Mouse (Mus musculus): ENCODE results near the gene Tenm2. TPM values are rescaled to one million over a fixed set of nuclear protein-coding genes. Genes with fewer than 3 reads are reported as not detected.

Gene Tenm2
- polyA plus RNA-seq, 1 experiment from 2014 or later = 0.12 TPM

- no peak for ATAC-seq
Measured at GRCm38 (mm10) chr11:37118058-37118457, 117.7 kb downstream of the Tenm2 start.

DNA sequence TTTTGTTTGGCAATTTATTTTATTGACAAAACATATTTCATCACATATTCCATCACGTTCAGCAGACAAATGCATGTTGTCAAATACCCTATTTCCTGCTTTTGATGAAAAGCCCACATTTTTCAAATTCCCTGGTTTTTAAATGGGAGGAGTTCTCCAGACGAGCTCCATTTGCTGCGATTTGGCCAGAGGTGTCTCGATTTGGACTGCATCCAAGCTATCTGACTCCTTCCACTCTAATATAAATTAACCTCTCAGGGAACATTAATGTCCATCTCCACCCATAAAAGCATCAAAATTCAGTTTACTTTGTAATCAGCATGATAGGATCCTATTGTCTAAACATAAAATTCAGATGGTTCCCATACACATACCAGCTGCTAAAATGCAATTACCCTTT lies 120.6 kb downstream of the Tenm2 start:
- H3K4me3 ChIP-seq (ENCODE audit: low read depth, low read length) = no peak overlapping the region
- H3K27ac ChIP-seq (ENCODE audit: low read depth, low read length) = no peak overlapping the region
- WGBS = 41% methylated on average over 4 of the region's 4 CpGs
- no peaks in the 10 kb centered on the region for H3K27me3 ChIP-seq (replicated peaks; ENCODE audit: control insufficient read depth, insufficient read depth, low read length)
- TF ChIP-seq CTCF (IDR thresholded peaks at IDR 0.05; ENCODE audit: low read depth) = no peak
- no peak overlapping the region for H3K4me2 ChIP-seq (replicated peaks; ENCODE audit: low read depth)
- no peak for ATAC-seq
- no peaks in the 10 kb centered on the region for H3K4me1 ChIP-seq (replicated peaks; ENCODE audit: control insufficient read depth, insufficient read depth, low read length)
- no peak overlapping the region for H3K9ac ChIP-seq (ENCODE audit: low read depth, low read length)
- H3K9me3 ChIP-seq (ENCODE audit: control insufficient read depth) = no peaks in the 10 kb centered on the region
- no peaks in the 10 kb centered on the region for H3K36me3 ChIP-seq (ENCODE audit: control insufficient read depth, insufficient read depth)

More at GRCm38 (mm10) chr11:37118058-37118457, 117.7 kb downstream of the Tenm2 start:
- Histone ChIP-seq H3K9ac (ENCODE audit: low read depth, low read length) (no peak overlapping the region), H3K4me3 (ENCODE audit: low read depth, low read length) (no peak overlapping the region), H3K27ac (ENCODE audit: low read depth, low read length) (no peak overlapping the region), H3K4me1 (replicated peaks; ENCODE audit: control insufficient read depth, insufficient read depth, low read length) (no peaks in the 10 kb centered on the region), H3K27me3 (replicated peaks; ENCODE audit: control insufficient read depth, insufficient read depth, low read length) (no peaks in the 10 kb centered on the region), H3K36me3 (ENCODE audit: control insufficient read depth, insufficient read depth) (no peaks in the 10 kb centered on the region), H3K4me2 (replicated peaks; ENCODE audit: low read depth) (no peak overlapping the region), H3K9me3 (ENCODE audit: control insufficient read depth) (no peaks in the 10 kb centered on the region)
- TF ChIP-seq CTCF (IDR thresholded peaks at IDR 0.05; ENCODE audit: low read depth) = no peak

- no peak overlapping the region for H3K27ac ChIP-seq (ENCODE audit: low read depth, low read length)
- no peak overlapping the region for H3K9ac ChIP-seq (ENCODE audit: low read depth, low read length)
- no peak for ATAC-seq
- no peak overlapping the region for H3K4me3 ChIP-seq (ENCODE audit: low read depth, low read length)
- no peaks in the 10 kb centered on the region for H3K27me3 ChIP-seq (replicated peaks; ENCODE audit: control insufficient read depth, insufficient read depth, low read length)
- no peak for TF ChIP-seq CTCF (IDR thresholded peaks at IDR 0.05; ENCODE audit: low read depth)
- whole genome bisulfite sequencing = 80% methylated on average over 2 of the region's 2 CpGs
- H3K4me1 ChIP-seq (replicated peaks; ENCODE audit: control insufficient read depth, insufficient read depth, low read length) = no peaks in the 10 kb centered on the region
- H3K4me2 ChIP-seq (replicated peaks; ENCODE audit: low read depth) = no peak overlapping the region
- no peaks in the 10 kb centered on the region for H3K36me3 ChIP-seq (ENCODE audit: control insufficient read depth, insufficient read depth)
- H3K9me3 ChIP-seq (ENCODE audit: control insufficient read depth) = no peaks in the 10 kb centered on the region
Measured at GRCm38 (mm10) chr11:37107069-37107468, 128.7 kb downstream of the Tenm2 start.

GRCm38 (mm10) chr11:37079403-37079802 lies 156.4 kb downstream of the Tenm2 start:
- WGBS = 68% methylated on average over 5 of the region's 5 CpGs
- Histone ChIP-seq H3K4me1 (replicated peaks; ENCODE audit: control insufficient read depth, insufficient read depth, low read length) (no peaks in the 10 kb centered on the region), H3K4me3 (ENCODE audit: low read depth, low read length) (no peak overlapping the region), H3K9ac (ENCODE audit: low read depth, low read length) (no peak overlapping the region), H3K27ac (ENCODE audit: low read depth, low read length) (no peak overlapping the region), H3K36me3 (ENCODE audit: control insufficient read depth, insufficient read depth) (no peaks in the 10 kb centered on the region), H3K9me3 (ENCODE audit: control insufficient read depth) (no peaks in the 10 kb centered on the region), H3K4me2 (replicated peaks; ENCODE audit: low read depth) (no peak overlapping the region), H3K27me3 (replicated peaks; ENCODE audit: control insufficient read depth, insufficient read depth, low read length) (no peaks in the 10 kb centered on the region)
- no peak for ATAC-seq
- no peak for TF ChIP-seq CTCF (IDR thresholded peaks at IDR 0.05; ENCODE audit: low read depth)

DNA sequence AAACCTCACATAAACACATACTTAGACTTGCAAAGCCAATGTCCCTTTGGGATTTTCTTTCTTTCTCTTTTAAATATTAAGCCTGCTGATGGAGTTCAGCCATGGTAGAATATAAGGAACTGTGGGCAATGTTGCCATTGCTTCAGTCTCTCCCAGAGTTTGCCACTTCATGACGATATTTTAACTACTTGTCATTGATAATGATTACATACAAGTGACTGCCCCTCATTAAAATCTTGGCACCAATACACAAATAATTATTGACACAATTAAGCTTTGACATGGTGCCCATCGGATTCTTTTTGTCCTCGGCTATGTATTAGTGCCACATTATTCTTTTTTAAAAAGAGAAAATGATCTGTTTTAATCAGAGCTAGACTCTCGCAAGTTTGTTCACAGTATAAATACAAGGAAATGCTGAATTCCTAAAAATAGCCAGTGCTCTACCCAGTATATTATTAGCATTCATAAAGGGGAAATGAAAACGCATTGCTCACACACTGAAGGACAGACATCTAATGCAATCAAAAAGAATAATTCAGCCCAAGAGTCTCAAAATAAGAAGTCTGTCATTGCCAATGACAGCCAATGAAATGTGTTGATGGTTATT lies 158.7 kb downstream of the Tenm2 start:
- no peak overlapping the region for H3K9ac ChIP-seq (ENCODE audit: low read depth, low read length)
- H3K36me3 ChIP-seq (ENCODE audit: control insufficient read depth, insufficient read depth) = no peaks in the 10 kb centered on the region
- H3K27me3 ChIP-seq (replicated peaks; ENCODE audit: control insufficient read depth, insufficient read depth, low read length) = no peaks in the 10 kb centered on the region
- no peaks in the 10 kb centered on the region for H3K9me3 ChIP-seq (ENCODE audit: control insufficient read depth)
- no peak overlapping the region for H3K4me3 ChIP-seq (ENCODE audit: low read depth, low read length)
- TF ChIP-seq CTCF (IDR thresholded peaks at IDR 0.05; ENCODE audit: low read depth) = no peak
- H3K4me2 ChIP-seq (replicated peaks; ENCODE audit: low read depth) = no peak overlapping the region
- no peak for ATAC-seq
- H3K27ac ChIP-seq (ENCODE audit: low read depth, low read length) = no peak overlapping the region
- H3K4me1 ChIP-seq (replicated peaks; ENCODE audit: control insufficient read depth, insufficient read depth, low read length) = no peaks in the 10 kb centered on the region
- 80% methylated on average over 5 of the region's 5 CpGs for WGBS

GRCm38 (mm10) chr11:37075349-37075748 lies 160.4 kb downstream of the Tenm2 start:
- ATAC-seq = no peak
- no peaks in the 10 kb centered on the region for H3K4me1 ChIP-seq (replicated peaks; ENCODE audit: control insufficient read depth, insufficient read depth, low read length)
- 92% methylated on average over 10 of the region's 10 CpGs for WGBS
- no peak overlapping the region for H3K27ac ChIP-seq (ENCODE audit: low read depth, low read length)
- H3K27me3 ChIP-seq (replicated peaks; ENCODE audit: control insufficient read depth, insufficient read depth, low read length) = no peaks in the 10 kb centered on the region
- H3K4me2 ChIP-seq (replicated peaks; ENCODE audit: low read depth) = no peak overlapping the region
- TF ChIP-seq CTCF (IDR thresholded peaks at IDR 0.05; ENCODE audit: low read depth) = no peak
- H3K4me3 ChIP-seq (ENCODE audit: low read depth, low read length) = no peak overlapping the region
- H3K9ac ChIP-seq (ENCODE audit: low read depth, low read length) = no peak overlapping the region
- H3K36me3 ChIP-seq (ENCODE audit: control insufficient read depth, insufficient read depth) = no peaks in the 10 kb centered on the region
- H3K9me3 ChIP-seq (ENCODE audit: control insufficient read depth) = no peaks in the 10 kb centered on the region

DNA sequence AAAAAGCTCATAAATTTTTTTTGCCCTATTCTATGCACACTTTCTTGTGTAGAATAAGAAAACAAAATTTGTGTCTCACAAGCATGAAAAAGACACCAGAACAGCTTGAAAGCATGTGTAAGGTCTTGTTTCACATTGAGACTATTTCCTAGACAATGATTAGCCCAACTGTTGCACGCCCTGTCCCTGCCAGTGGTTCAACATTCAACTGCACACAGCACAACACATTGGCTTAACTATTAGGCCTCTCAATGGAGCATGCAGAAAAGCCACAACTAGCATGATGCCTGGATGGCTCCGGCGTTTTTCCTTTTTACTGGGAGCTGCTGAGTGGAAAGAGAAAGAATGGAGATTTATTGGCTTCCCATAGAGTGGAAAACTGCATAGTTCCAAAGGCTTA lies 170.3 kb downstream of the Tenm2 start:
- no peak for TF ChIP-seq CTCF (IDR thresholded peaks at IDR 0.05; ENCODE audit: low read depth)
- no peak for ATAC-seq
- no peaks in the 10 kb centered on the region for H3K4me1 ChIP-seq (replicated peaks; ENCODE audit: control insufficient read depth, insufficient read depth, low read length)
- WGBS = 77% methylated on average over 3 of the region's 3 CpGs
- no peak overlapping the region for H3K4me3 ChIP-seq (ENCODE audit: low read depth, low read length)
- no peaks in the 10 kb centered on the region for H3K27me3 ChIP-seq (replicated peaks; ENCODE audit: control insufficient read depth, insufficient read depth, low read length)
- no peak overlapping the region for H3K4me2 ChIP-seq (replicated peaks; ENCODE audit: low read depth)
- no peaks in the 10 kb centered on the region for H3K36me3 ChIP-seq (ENCODE audit: control insufficient read depth, insufficient read depth)
- H3K9ac ChIP-seq (ENCODE audit: low read depth, low read length) = no peak overlapping the region
- no peaks in the 10 kb centered on the region for H3K9me3 ChIP-seq (ENCODE audit: control insufficient read depth)
- no peak overlapping the region for H3K27ac ChIP-seq (ENCODE audit: low read depth, low read length)

All from intestine, postnatal 0 days (tissue).